Mouse (Mus musculus) frontal cortex, postnatal 14 days (tissue): ENCODE data around the gene Hdac10.
A peak's percentile ranks its signal among the peaks of the same experiment; 100 is the strongest.

Source experiments
- DNase-seq, 2 experiments: peaks; one replicate each; pipeline ENCODE4 v3.0.0; 2022; ENCODE audit warnings: low spot score in 2 of 2

Gene Hdac10

GRCm38 (mm10) chr15:89148496-89149270 lies 20.2 kb upstream of the Hdac10 start:
- DNase-seq: no peak

DNA sequence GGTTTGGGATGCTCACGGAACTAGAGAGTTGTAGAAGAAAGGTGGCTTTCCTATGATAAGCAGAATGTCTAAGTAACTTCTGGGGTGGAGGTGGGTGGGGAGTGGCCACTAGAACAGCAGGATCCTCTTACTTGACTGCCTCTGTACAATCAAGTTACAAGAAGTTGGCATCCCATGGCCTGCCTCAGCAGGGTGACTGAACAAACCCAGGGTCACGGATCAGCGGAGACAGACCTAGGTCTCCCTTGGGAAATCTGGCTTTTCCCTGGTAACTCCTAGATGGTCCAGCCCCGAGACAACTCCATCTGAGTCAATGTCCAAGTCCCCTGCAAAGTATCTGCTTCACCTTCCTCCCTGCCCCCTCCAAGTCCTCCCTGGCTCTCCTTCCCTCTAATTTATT lies 19.4 kb upstream of the Hdac10 start:
- no peak for DNase-seq

- no peak for DNase-seq
Measured at GRCm38 (mm10) chr15:89147456-89147855, 19.0 kb upstream of the Hdac10 start.

- no peak for DNase-seq
Measured at GRCm38 (mm10) chr15:89147024-89147423, 18.5 kb upstream of the Hdac10 start.

DNA sequence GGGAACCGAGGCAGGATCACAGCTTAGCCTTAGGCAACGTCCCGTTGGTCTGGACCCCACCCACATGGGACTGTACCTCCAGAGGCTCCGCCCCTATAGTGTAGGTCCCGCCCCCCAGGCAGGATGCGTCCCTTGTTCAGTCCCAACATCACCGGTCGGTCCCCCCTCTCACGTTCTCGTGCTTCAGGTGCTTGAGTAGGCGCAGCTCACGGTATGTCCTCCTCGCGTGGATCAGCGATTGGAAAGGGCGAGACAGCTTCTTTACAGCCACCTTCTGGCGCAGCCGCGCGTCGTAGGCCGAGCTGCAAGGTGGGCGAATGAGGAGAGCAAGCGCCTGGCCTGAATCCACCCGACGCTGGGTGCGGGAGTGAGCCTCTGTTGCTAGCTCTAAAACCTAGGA lies 18.0 kb upstream of the Hdac10 start:
- peak; percentile 48 to 58 for DNase-seq

- DNase-seq: no peak
Measured at GRCm38 (mm10) chr15:89145813-89146350, 17.4 kb upstream of the Hdac10 start.

GRCm38 (mm10) chr15:89144965-89145364 lies 16.5 kb upstream of the Hdac10 start:
- DNase-seq: no peak

GRCm38 (mm10) chr15:89143134-89143533 lies 14.6 kb upstream of the Hdac10 start:
- no peak for DNase-seq

DNA sequence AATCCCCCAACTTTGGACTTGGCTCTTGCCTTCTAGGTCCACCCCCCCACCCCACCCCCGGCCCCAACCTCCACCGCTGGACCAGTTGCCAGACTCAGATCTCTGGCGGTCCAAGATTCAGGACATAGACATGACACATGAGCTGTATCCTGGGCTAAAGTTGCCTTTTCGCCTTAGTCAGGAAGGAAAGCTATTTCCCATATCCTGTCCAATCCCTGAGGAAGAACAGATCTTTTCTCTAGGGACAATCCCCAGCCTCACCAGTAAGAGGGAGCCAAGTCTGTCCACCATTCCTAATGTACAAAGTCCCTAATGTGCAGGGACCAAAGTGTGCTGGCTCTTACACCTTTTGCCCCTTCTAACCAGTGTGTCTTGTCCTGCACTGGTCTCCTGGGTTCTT lies 13.4 kb upstream of the Hdac10 start:
- no peak for DNase-seq

DNA sequence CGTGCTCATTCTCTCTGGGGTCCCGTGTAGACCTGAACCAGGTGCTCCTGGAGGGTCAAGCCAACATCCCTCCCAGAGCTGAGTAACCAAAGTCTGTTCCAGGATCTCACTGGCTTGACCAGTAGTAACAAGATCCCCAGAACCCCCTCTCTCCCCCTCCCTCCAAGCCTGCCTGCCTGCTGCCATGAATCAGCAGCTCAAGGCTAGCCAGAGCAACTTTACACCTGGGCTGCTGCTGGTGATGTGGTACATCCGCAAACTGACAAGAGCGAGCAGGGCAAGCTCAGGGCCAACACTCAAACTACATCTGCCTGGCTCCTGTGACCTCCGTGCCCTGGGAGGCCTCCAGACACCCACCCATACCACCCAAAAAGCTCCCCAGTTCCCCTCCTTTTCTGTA lies 12.9 kb upstream of the Hdac10 start:
- no peak for DNase-seq

- no peak for DNase-seq
Measured at GRCm38 (mm10) chr15:89140659-89141252, 12.3 kb upstream of the Hdac10 start, which contains the start of gene Mapk12. Gene Mapk12 (minus strand): TSS chr15:89140703.

GRCm38 (mm10) chr15:89140048-89140658 lies 11.7 kb upstream of the Hdac10 start:
- no peak for DNase-seq

GRCm38 (mm10) chr15:89138531-89138930 lies 10.0 kb upstream of the Hdac10 start:
- no peak for DNase-seq

DNA sequence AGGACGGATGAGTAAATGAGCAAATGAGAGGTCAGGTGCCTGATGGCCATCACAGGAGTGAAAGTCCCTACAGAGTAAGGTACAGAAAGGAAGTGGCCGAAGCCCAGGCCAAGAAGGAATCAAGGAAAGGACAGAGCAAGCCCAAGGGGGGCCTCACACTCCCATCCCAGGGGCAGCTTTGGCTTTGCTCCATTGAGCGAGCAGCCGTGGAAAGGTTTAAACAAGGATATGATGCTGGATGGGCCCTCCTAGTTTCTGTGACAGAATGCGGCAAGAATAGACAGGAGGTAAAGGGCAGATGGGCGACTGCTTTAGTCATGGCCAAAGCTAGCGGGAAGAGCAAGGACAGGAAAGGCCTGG lies 9.5 kb upstream of the Hdac10 start:
- no peak for DNase-seq

GRCm38 (mm10) chr15:89137378-89138045 lies 9.0 kb upstream of the Hdac10 start:
- DNase-seq: no peak

- no peak for DNase-seq
Measured at GRCm38 (mm10) chr15:89136461-89137155, 8.1 kb upstream of the Hdac10 start.

GRCm38 (mm10) chr15:89131316-89131715 lies 2.8 kb upstream of the Hdac10 start:
- no peak for DNase-seq

DNA sequence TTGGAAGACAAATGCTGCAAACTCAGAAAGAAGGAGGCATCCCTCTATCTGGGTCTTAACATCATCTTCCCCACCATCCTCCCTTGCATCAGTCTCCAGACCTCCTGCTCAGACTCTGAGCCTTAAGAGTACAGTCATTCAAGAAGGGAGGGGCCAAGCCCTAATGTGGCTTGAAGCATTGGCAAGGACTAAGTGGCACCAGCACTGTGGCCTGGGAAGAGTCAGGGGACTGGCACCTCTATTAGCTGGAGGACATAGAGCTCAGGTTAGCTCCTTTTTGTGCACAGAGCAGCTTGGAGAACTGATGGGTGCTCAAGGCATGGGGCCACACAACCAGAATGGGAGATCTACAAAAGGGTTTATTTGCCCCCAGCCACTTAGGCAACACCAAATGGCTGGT lies 1.7 kb upstream of the Hdac10 start:
- DNase-seq: no peak

DNA sequence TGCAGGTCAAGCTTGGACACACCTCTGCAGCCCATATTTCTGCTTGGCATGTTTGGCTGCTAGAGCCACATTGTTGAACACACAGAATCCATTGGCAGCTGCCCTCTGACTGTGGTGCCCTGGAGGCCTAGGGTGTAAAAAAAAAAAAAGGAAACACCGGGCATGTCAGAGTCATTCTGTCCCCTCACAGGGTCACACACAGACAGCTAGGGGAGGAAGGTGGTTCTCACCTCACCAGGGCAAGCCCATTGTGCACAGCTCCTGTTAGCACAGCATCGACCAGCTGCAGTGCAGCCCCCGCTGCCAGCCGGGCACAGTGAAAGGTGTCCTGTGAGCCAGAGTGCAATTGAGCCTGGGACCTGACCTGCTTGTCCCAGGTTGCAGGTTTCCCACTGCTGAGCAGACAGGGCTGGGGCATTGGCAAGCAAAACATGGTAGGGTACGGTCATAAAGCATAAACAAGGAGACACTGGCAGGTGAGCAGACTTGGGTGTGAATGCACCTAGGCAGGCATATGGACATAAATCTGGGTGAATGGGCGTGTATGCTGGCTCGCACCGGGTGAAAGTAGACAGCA lies 1.0 kb downstream of the Hdac10 start:
- no peak for DNase-seq

DNA sequence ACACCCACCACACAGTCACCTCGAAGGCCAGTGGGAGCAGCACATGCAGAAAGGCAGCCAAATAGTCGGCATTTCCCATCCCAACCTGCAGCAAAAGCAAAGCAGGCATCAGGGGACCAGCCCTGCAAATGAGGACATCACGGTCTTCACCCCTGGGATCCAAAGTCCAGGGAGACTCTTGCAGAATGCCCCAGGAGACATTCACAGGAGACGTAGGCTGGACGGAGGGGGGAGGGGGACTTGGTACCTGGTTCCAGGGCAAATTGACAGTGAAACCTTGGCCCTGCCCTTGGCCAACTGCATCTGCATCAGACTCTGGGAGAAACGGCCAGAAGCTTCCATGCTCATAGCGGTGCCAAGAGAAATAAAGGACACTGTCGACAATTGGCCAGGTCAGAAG lies 1.9 kb downstream of the Hdac10 start:
- DNase-seq: no peak

GRCm38 (mm10) chr15:89125351-89125750 lies 3.1 kb downstream of the Hdac10 start:
- DNase-seq: no peak
